Mouse (Mus musculus): ENCODE measurements at regions not wholly inside any gene's neighbourhood (a gene's known extent, or its start where the extent isn't known, plus 50 kb on each side); places are given as distances from the start of the nearest gene placed in this dataset.
A peak's percentile ranks its signal among the peaks of the same experiment; 100 is the strongest.

GRCm38 (mm10) chr1:52354041-52354582 is 121.1 kb upstream of the Gls start:
- Histone ChIP-seq H3K4me1 (ENCODE audit: insufficient read depth, low read length) (no peaks in the 10 kb centered on the region), H3K36me3 (ENCODE audit: insufficient read depth, low read length) (no peaks in the 10 kb centered on the region), H3K9me3 (ENCODE audit: low read length) (no peaks in the 10 kb centered on the region), H3K4me2 (replicated peaks; ENCODE audit: low read depth, low read length) (no peak overlapping the region), H3K27ac (ENCODE audit: low read length) (no peak overlapping the region), H3K27me3 (ENCODE audit: insufficient read depth, low read length) (no peaks in the 10 kb centered on the region), H3K9ac (replicated peaks; ENCODE audit: low read length) (no peak overlapping the region), H3K4me3 (ENCODE audit: low read length) (no peak overlapping the region)
- 0 out of 2 replicates have a peak, but pooled peaks have one; percentile 12 for ATAC-seq (ENCODE audit: low FRiP score, low TSS enrichment)
- 81% methylated on average over 6 of the region's 6 CpGs for WGBS

- 87% methylated on average over 2 of the region's 2 CpGs for WGBS
- Histone ChIP-seq H3K27ac (ENCODE audit: low read length) (no peak overlapping the region), H3K4me1 (ENCODE audit: insufficient read depth, low read length) (no peaks in the 10 kb centered on the region), H3K9ac (replicated peaks; ENCODE audit: low read length) (no peak overlapping the region), H3K4me3 (ENCODE audit: low read length) (no peak overlapping the region), H3K9me3 (ENCODE audit: low read length) (no peaks in the 10 kb centered on the region), H3K27me3 (ENCODE audit: insufficient read depth, low read length) (no peaks in the 10 kb centered on the region), H3K4me2 (replicated peaks; ENCODE audit: low read depth, low read length) (no peak overlapping the region), H3K36me3 (ENCODE audit: insufficient read depth, low read length) (no peaks in the 10 kb centered on the region)
- no peak for ATAC-seq (ENCODE audit: low FRiP score, low TSS enrichment)
Observed at GRCm38 (mm10) chr1:52342127-52342526, 109.1 kb upstream of the Gls start.

GRCm38 (mm10) chr1:52338704-52339103 is 105.7 kb upstream of the Gls start:
- Histone ChIP-seq H3K9ac (replicated peaks; ENCODE audit: low read length) (no peak overlapping the region), H3K4me1 (ENCODE audit: insufficient read depth, low read length) (no peaks in the 10 kb centered on the region), H3K27ac (ENCODE audit: low read length) (no peak overlapping the region), H3K27me3 (ENCODE audit: insufficient read depth, low read length) (no peaks in the 10 kb centered on the region), H3K4me2 (replicated peaks; ENCODE audit: low read depth, low read length) (no peak overlapping the region), H3K4me3 (ENCODE audit: low read length) (no peak overlapping the region), H3K36me3 (ENCODE audit: insufficient read depth, low read length) (no peaks in the 10 kb centered on the region), H3K9me3 (ENCODE audit: low read length) (no peaks in the 10 kb centered on the region)
- 71% methylated on average over 3 of the region's 3 CpGs for WGBS
- no peak for ATAC-seq (ENCODE audit: low FRiP score, low TSS enrichment)

GRCm38 (mm10) chr1:52338243-52338642 is 105.2 kb upstream of the Gls start:
- Histone ChIP-seq H3K4me3 (ENCODE audit: low read length) (no peak overlapping the region), H3K27me3 (ENCODE audit: insufficient read depth, low read length) (no peaks in the 10 kb centered on the region), H3K36me3 (ENCODE audit: insufficient read depth, low read length) (no peaks in the 10 kb centered on the region), H3K4me1 (ENCODE audit: insufficient read depth, low read length) (no peaks in the 10 kb centered on the region), H3K9me3 (ENCODE audit: low read length) (no peaks in the 10 kb centered on the region), H3K27ac (ENCODE audit: low read length) (no peak overlapping the region), H3K4me2 (replicated peaks; ENCODE audit: low read depth, low read length) (no peak overlapping the region), H3K9ac (replicated peaks; ENCODE audit: low read length) (no peak overlapping the region)
- WGBS, result 79% methylated on average over 6 of the region's 6 CpGs
- no peak for ATAC-seq (ENCODE audit: low FRiP score, low TSS enrichment)

GRCm38 (mm10) chr1:52336696-52337095 is 103.7 kb upstream of the Gls start:
- 95% methylated on average over 3 of the region's 3 CpGs for WGBS
- no peak overlapping the region for H3K4me2 ChIP-seq (replicated peaks; ENCODE audit: low read depth, low read length)
- no peak for ATAC-seq (ENCODE audit: low FRiP score, low TSS enrichment)

GRCm38 (mm10) chr1:52332013-52332412 is 99.0 kb upstream of the Gls start:
- H3K4me1 ChIP-seq (ENCODE audit: insufficient read depth, low read length), result no peaks in the 10 kb centered on the region
- ATAC-seq (ENCODE audit: low FRiP score, low TSS enrichment), result no peak
- WGBS, result 48% methylated on average over 12 of the region's 12 CpGs

More at GRCm38 (mm10) chr1:52336696-52337095, 103.7 kb upstream of the Gls start:
- no peak overlapping the region for H3K27ac ChIP-seq (ENCODE audit: low read length)
- no peaks in the 10 kb centered on the region for H3K36me3 ChIP-seq (ENCODE audit: insufficient read depth, low read length)
- H3K4me3 ChIP-seq (ENCODE audit: low read length), result no peak overlapping the region
- no peaks in the 10 kb centered on the region for H3K9me3 ChIP-seq (ENCODE audit: low read length)
- H3K27me3 ChIP-seq (ENCODE audit: insufficient read depth, low read length), result no peaks in the 10 kb centered on the region
- H3K9ac ChIP-seq (replicated peaks; ENCODE audit: low read length), result no peak overlapping the region
- no peaks in the 10 kb centered on the region for H3K4me1 ChIP-seq (ENCODE audit: insufficient read depth, low read length)

GRCm38 (mm10) chr1:52331442-52331841 is 98.4 kb upstream of the Gls start:
- Histone ChIP-seq H3K27me3 (ENCODE audit: insufficient read depth, low read length) (no peaks in the 10 kb centered on the region), H3K4me1 (ENCODE audit: insufficient read depth, low read length) (no peaks in the 10 kb centered on the region), H3K4me2 (replicated peaks; ENCODE audit: low read depth, low read length) (no peak overlapping the region; the same call in 1 of the 2 replicates), H3K4me3 (ENCODE audit: low read length) (no peak overlapping the region), H3K27ac (ENCODE audit: low read length) (no peak overlapping the region), H3K9ac (replicated peaks; ENCODE audit: low read length) (no peak overlapping the region), H3K9me3 (ENCODE audit: low read length) (no peaks in the 10 kb centered on the region), H3K36me3 (ENCODE audit: insufficient read depth, low read length) (no peaks in the 10 kb centered on the region)
- WGBS, result 49% methylated on average over 4 of the region's 4 CpGs
- ATAC-seq (ENCODE audit: low FRiP score, low TSS enrichment), result peak; percentile 83

More at GRCm38 (mm10) chr1:52332013-52332412, 99.0 kb upstream of the Gls start:
- H3K9ac ChIP-seq (replicated peaks; ENCODE audit: low read length), result no peak overlapping the region
- no peaks in the 10 kb centered on the region for H3K36me3 ChIP-seq (ENCODE audit: insufficient read depth, low read length)
- peak overlapping the region; percentile 8; the same call in 1 of the 2 replicates for H3K4me3 ChIP-seq (ENCODE audit: low read length)
- peak overlapping the region; percentile 26; the same call in 1 of the 2 replicates for H3K4me2 ChIP-seq (replicated peaks; ENCODE audit: low read depth, low read length)
- no peak overlapping the region for H3K27ac ChIP-seq (ENCODE audit: low read length)
- H3K27me3 ChIP-seq (ENCODE audit: insufficient read depth, low read length), result no peaks in the 10 kb centered on the region
- H3K9me3 ChIP-seq (ENCODE audit: low read length), result no peaks in the 10 kb centered on the region

GRCm38 (mm10) chr1:52330496-52330895 is 97.5 kb upstream of the Gls start:
- Histone ChIP-seq H3K36me3 (ENCODE audit: insufficient read depth, low read length) (no peaks in the 10 kb centered on the region), H3K9me3 (ENCODE audit: low read length) (no peaks in the 10 kb centered on the region), H3K4me1 (ENCODE audit: insufficient read depth, low read length) (no peaks in the 10 kb centered on the region), H3K9ac (replicated peaks; ENCODE audit: low read length) (no peak overlapping the region), H3K4me3 (ENCODE audit: low read length) (no peak overlapping the region), H3K27ac (ENCODE audit: low read length) (no peak overlapping the region), H3K27me3 (ENCODE audit: insufficient read depth, low read length) (no peaks in the 10 kb centered on the region), H3K4me2 (replicated peaks; ENCODE audit: low read depth, low read length) (no peak overlapping the region)
- WGBS, result 82% methylated on average over 6 of the region's 6 CpGs
- no peak for ATAC-seq (ENCODE audit: low FRiP score, low TSS enrichment)

GRCm38 (mm10) chr1:52328507-52328906 is 95.5 kb upstream of the Gls start:
- H3K36me3 ChIP-seq (ENCODE audit: insufficient read depth, low read length), result no peaks in the 10 kb centered on the region
- H3K27me3 ChIP-seq (ENCODE audit: insufficient read depth, low read length), result no peaks in the 10 kb centered on the region
- no peaks in the 10 kb centered on the region for H3K4me1 ChIP-seq (ENCODE audit: insufficient read depth, low read length)
- no peaks in the 10 kb centered on the region for H3K9me3 ChIP-seq (ENCODE audit: low read length)
- H3K4me3 ChIP-seq (ENCODE audit: low read length), result no peak overlapping the region
- H3K27ac ChIP-seq (ENCODE audit: low read length), result no peak overlapping the region
- no peak overlapping the region for H3K9ac ChIP-seq (replicated peaks; ENCODE audit: low read length)
- ATAC-seq (ENCODE audit: low FRiP score, low TSS enrichment), result no peak
- H3K4me2 ChIP-seq (replicated peaks; ENCODE audit: low read depth, low read length), result no peak overlapping the region

GRCm38 (mm10) chr1:52324356-52324755 is 91.3 kb upstream of the Gls start:
- Histone ChIP-seq H3K9me3 (ENCODE audit: low read length) (no peaks in the 10 kb centered on the region), H3K27ac (ENCODE audit: low read length) (no peak overlapping the region), H3K4me3 (ENCODE audit: low read length) (no peak overlapping the region), H3K4me1 (ENCODE audit: insufficient read depth, low read length) (no peaks in the 10 kb centered on the region), H3K4me2 (replicated peaks; ENCODE audit: low read depth, low read length) (no peak overlapping the region), H3K36me3 (ENCODE audit: insufficient read depth, low read length) (no peaks in the 10 kb centered on the region), H3K9ac (replicated peaks; ENCODE audit: low read length) (no peak overlapping the region), H3K27me3 (ENCODE audit: insufficient read depth, low read length) (no peaks in the 10 kb centered on the region)
- no peak for ATAC-seq (ENCODE audit: low FRiP score, low TSS enrichment)
- 56% methylated on average over 2 of the region's 2 CpGs for WGBS

Measured in kidney, embryonic 16.5 days (tissue).